Mouse (Mus musculus): Measurements from ENCODE around the gene Usp20. TPM values are rescaled to one million over a fixed set of nuclear protein-coding genes. Genes with fewer than 3 reads are reported as not detected.

Usp20 gene
- total and polyA plus RNA-seq, 3 experiments: 8.2 to 16.6 (median 9.4) TPM

- ATAC-seq (ENCODE audit: extremely low read depth, insufficient number of reproducible peaks, low FRiP score, poor library complexity, severe bottlenecking) (peak; percentile 54), DNase-seq (ENCODE audit: low spot score) (peak; percentile 43)
- Histone ChIP-seq H3K4me1 (ENCODE audit: insufficient read depth, low read depth, low read length) (peaks cover 24% of the 10 kb centered on the region), H3K27me3 (ENCODE audit: insufficient read depth, low read length) (no peaks in the 10 kb centered on the region), H3K9me3 (replicated peaks) (no peaks in the 10 kb centered on the region; the same call in 1 of the 2 replicates), H3K4me3 (ENCODE audit: low read depth, low read length) (no peak overlapping the region), H3K36me3 (replicated peaks) (peaks cover 80% of the 10 kb centered on the region)
- TF ChIP-seq GATA1 (IDR thresholded peaks at IDR 0.05; ENCODE audit: borderline replicate concordance, low read length): no peak
- no peak for TF ChIP-seq POLR2AphosphoS5 (IDR thresholded peaks at IDR 0.05; ENCODE audit: insufficient replicate concordance, low read depth, low read length)
- no peak for TF ChIP-seq GATA2 (IDR thresholded peaks at IDR 0.05; ENCODE audit: borderline replicate concordance, low read depth, low read length)
- TF ChIP-seq CTCF (IDR thresholded peaks at IDR 0.05; ENCODE audit: low read depth, low read length): no peak
- no peak for TF ChIP-seq TAL1 (conservative IDR thresholded peaks at IDR 0.05; ENCODE audit: low read depth, low read length)
Observed at GRCm38 (mm10) chr2:31061868-31062628, 80.0 kb downstream of the Usp20 start.

GRCm38 (mm10) chr2:31066019-31066789, 84.1 kb downstream of the Usp20 start:
- Histone ChIP-seq H3K4me3 (ENCODE audit: low read depth, low read length) (no peak overlapping the region), H3K27me3 (ENCODE audit: insufficient read depth, low read length) (no peaks in the 10 kb centered on the region), H3K9me3 (replicated peaks) (no peaks in the 10 kb centered on the region; the same call in 1 of the 2 replicates), H3K4me1 (ENCODE audit: insufficient read depth, low read depth, low read length) (peaks cover 25% of the 10 kb centered on the region), H3K36me3 (replicated peaks) (peaks cover 77% of the 10 kb centered on the region)
- ATAC-seq (ENCODE audit: extremely low read depth, insufficient number of reproducible peaks, low FRiP score, poor library complexity, severe bottlenecking): no peak
- no peak for TF ChIP-seq GATA2 (IDR thresholded peaks at IDR 0.05; ENCODE audit: borderline replicate concordance, low read depth, low read length)
- no peak for TF ChIP-seq GATA1 (IDR thresholded peaks at IDR 0.05; ENCODE audit: borderline replicate concordance, low read length)
- TF ChIP-seq CTCF (IDR thresholded peaks at IDR 0.05; ENCODE audit: low read depth, low read length): no peak
- no peak for TF ChIP-seq POLR2AphosphoS5 (IDR thresholded peaks at IDR 0.05; ENCODE audit: insufficient replicate concordance, low read depth, low read length)
- no peak for TF ChIP-seq TAL1 (conservative IDR thresholded peaks at IDR 0.05; ENCODE audit: low read depth, low read length)
- no peak for DNase-seq (ENCODE audit: low spot score)

GRCm38 (mm10) chr2:31067059-31067595, 85.0 kb downstream of the Usp20 start:
- no peak overlapping the region for H3K4me3 ChIP-seq (ENCODE audit: low read depth, low read length)
- H3K4me1 ChIP-seq (ENCODE audit: insufficient read depth, low read depth, low read length): peaks cover 15% of the 10 kb centered on the region; the same call in 1 of the 2 replicates
- DNase-seq (ENCODE audit: low spot score): no peak
- TF ChIP-seq POLR2AphosphoS5 (IDR thresholded peaks at IDR 0.05; ENCODE audit: insufficient replicate concordance, low read depth, low read length): no peak
- TF ChIP-seq GATA2 (IDR thresholded peaks at IDR 0.05; ENCODE audit: borderline replicate concordance, low read depth, low read length): no peak
- no peak for TF ChIP-seq CTCF (IDR thresholded peaks at IDR 0.05; ENCODE audit: low read depth, low read length)
- TF ChIP-seq TAL1 (conservative IDR thresholded peaks at IDR 0.05; ENCODE audit: low read depth, low read length): no peak
- TF ChIP-seq GATA1 (IDR thresholded peaks at IDR 0.05; ENCODE audit: borderline replicate concordance, low read length): no peak
- ATAC-seq (ENCODE audit: extremely low read depth, insufficient number of reproducible peaks, low FRiP score, poor library complexity, severe bottlenecking): no peak
- no peaks in the 10 kb centered on the region for H3K9me3 ChIP-seq (replicated peaks)
- no peaks in the 10 kb centered on the region for H3K27me3 ChIP-seq (ENCODE audit: insufficient read depth, low read length)
- peaks cover 75% of the 10 kb centered on the region for H3K36me3 ChIP-seq (replicated peaks)

- ATAC-seq (ENCODE audit: extremely low read depth, insufficient number of reproducible peaks, low FRiP score, poor library complexity, severe bottlenecking) (no peak), DNase-seq (ENCODE audit: low spot score) (no peak)
- Histone ChIP-seq H3K27me3 (ENCODE audit: insufficient read depth, low read length) (no peaks in the 10 kb centered on the region), H3K4me1 (ENCODE audit: insufficient read depth, low read depth, low read length) (peaks cover 10% of the 10 kb centered on the region; the same call in 1 of the 2 replicates), H3K9me3 (replicated peaks) (no peaks in the 10 kb centered on the region), H3K36me3 (replicated peaks) (peaks cover 80% of the 10 kb centered on the region), H3K4me3 (ENCODE audit: low read depth, low read length) (no peak overlapping the region)
- TF ChIP-seq TAL1 (conservative IDR thresholded peaks at IDR 0.05; ENCODE audit: low read depth, low read length): no peak
- no peak for TF ChIP-seq GATA2 (IDR thresholded peaks at IDR 0.05; ENCODE audit: borderline replicate concordance, low read depth, low read length)
- no peak for TF ChIP-seq POLR2AphosphoS5 (IDR thresholded peaks at IDR 0.05; ENCODE audit: insufficient replicate concordance, low read depth, low read length)
- TF ChIP-seq GATA1 (IDR thresholded peaks at IDR 0.05; ENCODE audit: borderline replicate concordance, low read length): no peak
- TF ChIP-seq CTCF (IDR thresholded peaks at IDR 0.05; ENCODE audit: low read depth, low read length): no peak
Observed at GRCm38 (mm10) chr2:31067696-31068245, 85.7 kb downstream of the Usp20 start.

- peaks cover 5% of the 10 kb centered on the region; the same call in 1 of the 2 replicates for H3K4me1 ChIP-seq (ENCODE audit: insufficient read depth, low read depth, low read length)
- H3K36me3 ChIP-seq (replicated peaks): peaks cover 85% of the 10 kb centered on the region
- H3K9me3 ChIP-seq (replicated peaks): no peaks in the 10 kb centered on the region
- DNase-seq (ENCODE audit: low spot score): no peak
- no peak for TF ChIP-seq CTCF (IDR thresholded peaks at IDR 0.05; ENCODE audit: low read depth, low read length)
- no peak for TF ChIP-seq GATA2 (IDR thresholded peaks at IDR 0.05; ENCODE audit: borderline replicate concordance, low read depth, low read length)
- no peak for TF ChIP-seq TAL1 (conservative IDR thresholded peaks at IDR 0.05; ENCODE audit: low read depth, low read length)
- TF ChIP-seq POLR2AphosphoS5 (IDR thresholded peaks at IDR 0.05; ENCODE audit: insufficient replicate concordance, low read depth, low read length): no peak
- TF ChIP-seq GATA1 (IDR thresholded peaks at IDR 0.05; ENCODE audit: borderline replicate concordance, low read length): no peak
- no peaks in the 10 kb centered on the region for H3K27me3 ChIP-seq (ENCODE audit: insufficient read depth, low read length)
- no peak for ATAC-seq (ENCODE audit: extremely low read depth, insufficient number of reproducible peaks, low FRiP score, poor library complexity, severe bottlenecking)
- no peak overlapping the region for H3K4me3 ChIP-seq (ENCODE audit: low read depth, low read length)
Observed at GRCm38 (mm10) chr2:31068246-31069113, 86.4 kb downstream of the Usp20 start.

Measured in G1E (cell line).